Mouse (Mus musculus): ENCODE data around the gene Vmn1r93. TPM values are rescaled to one million over a fixed set of nuclear protein-coding genes. Genes with fewer than 3 reads are reported as not detected.
"Not testable (repeated sequence)": the region's sequence is repeated elsewhere in the genome, so short reads cannot be mapped to it uniquely, and the experiment has no call there.

The Vmn1r93 gene
- total RNA-seq (2021) = not detected
- long read RNA-seq, experiment 1 = 0 reads
- long read RNA-seq, experiment 2 = 0 reads

- not testable (repeated sequence) for DNase-seq (ENCODE audit: low spot score in 2 of 2)
Measured at GRCm38 (mm10) chr7:20138988-20139387, at the start of gene Vmn1r93. TSS of gene Vmn1r93 (minus strand) at chr7:20139088.

- not testable (repeated sequence) for DNase-seq (ENCODE audit: low spot score in 2 of 2)
Measured at GRCm38 (mm10) chr7:20168277-20168676, 29.4 kb upstream of the Vmn1r93 start, which contains the start of gene Vmn1r94. TSS of gene Vmn1r94 (minus strand) at chr7:20168377.

- not testable (repeated sequence) for DNase-seq (ENCODE audit: low spot score in 2 of 2)
Measured at GRCm38 (mm10) chr7:20122479-20122878, 16.4 kb downstream of the Vmn1r93 start, which contains the start of gene Gm16442. TSS of gene Gm16442 (minus strand) at chr7:20122579.

- not testable (repeated sequence) for DNase-seq (ENCODE audit: low spot score in 2 of 2)
Measured at GRCm38 (mm10) chr7:20099380-20099779, 39.5 kb downstream of the Vmn1r93 start, which contains the start of gene Vmn1r91. TSS of gene Vmn1r91 (plus strand) at chr7:20099680.

Other genes starting within 250 kb of the Vmn1r93 start
- 10 to 100 TPM; 20.8 to 32.4 TPM for gene Pvr, start 217.9 kb downstream of the Vmn1r93 start, total RNA-seq (2021)
- not detected for gene Igsf23, start 188.3 kb downstream of the Vmn1r93 start, total RNA-seq (2021)
- gene Ceacam20, start 173.7 kb downstream of the Vmn1r93 start, total RNA-seq (2021) = not detected
- gene Nlrp9b, start 147.6 kb downstream of the Vmn1r93 start, total RNA-seq (2021) = not detected
- gene Vmn1r91, start 39.4 kb downstream of the Vmn1r93 start, total RNA-seq (2021) = not detected
- gene Gm16442, start 16.5 kb downstream of the Vmn1r93 start, total RNA-seq (2021) = not detected
- gene Vmn1r94, start 29.3 kb upstream of the Vmn1r93 start, total RNA-seq (2021) = not detected
- gene Vmn1r95, start 54.6 kb upstream of the Vmn1r93 start, total RNA-seq (2021) = not detected
- not detected for gene Gm6164, start 66.5 kb upstream of the Vmn1r93 start, total RNA-seq (2021)
- gene Gm4498, start 94.7 kb upstream of the Vmn1r93 start, total RNA-seq (2021) = not detected
- gene Gm5890, start 123.7 kb upstream of the Vmn1r93 start, total RNA-seq (2021) = not detected
- not detected for gene Gm4133, start 195.0 kb upstream of the Vmn1r93 start, total RNA-seq (2021)
- not detected for gene Gm5728, start 236.3 kb upstream of the Vmn1r93 start, total RNA-seq (2021)

Data from adrenal gland, adult 18-20 months (tissue).